Mouse (Mus musculus) intestine, postnatal 0 days (tissue): ENCODE data around the gene Ano8. TPM values are rescaled to one million over a fixed set of nuclear protein-coding genes. Genes with fewer than 3 reads are reported as not detected.
A peak's percentile ranks its signal among the peaks of the same experiment; 100 is the strongest.

ENCODE experiments used
- ATAC-seq: fragments of 200-750 bp; cut with Nextera tagmentation; 2 replicates; pipeline ENCODE4 v1.8.0; 2017; ENCODE audit warnings: mild to moderate bottlenecking, moderate TSS enrichment, moderate library complexity
- H3K27ac ChIP-seq: fragments of 300-500 bp; sonication (generic); 2 replicates; pipeline ENCODE4 v1.5.1; 2014; ENCODE audit warnings: mild to moderate bottlenecking, low read depth, low read length, moderate library complexity
- H3K27me3 ChIP-seq: fragments of 300-500 bp; sonication (generic); replicated peaks from 2 replicates; pipeline ENCODE4 v1.6.1; 2014; ENCODE audit warnings: low read length, mixed read lengths; ENCODE audit not compliant: control insufficient read depth, insufficient read depth
- H3K36me3 ChIP-seq: fragments of 300-500 bp; sonication (generic); 2 replicates; pipeline ENCODE4 v1.6.1; 2014; ENCODE audit warnings: mild to moderate bottlenecking, moderate library complexity; ENCODE audit not compliant: control insufficient read depth, insufficient read depth
- H3K4me1 ChIP-seq: fragments of 300-500 bp; sonication (generic); replicated peaks from 2 replicates; pipeline ENCODE4 v1.6.1; 2014; ENCODE audit warnings: antibody characterized with exemption, low read length, mixed read lengths; ENCODE audit not compliant: control insufficient read depth, insufficient read depth
- H3K4me2 ChIP-seq: fragments of 300-500 bp; sonication (generic); replicated peaks from 2 replicates; pipeline ENCODE4 v1.6.1; 2014; ENCODE audit warnings: low read depth, mild to moderate bottlenecking, moderate library complexity
- H3K4me3 ChIP-seq: fragments of 300-500 bp; sonication (generic); 2 replicates; pipeline ENCODE4 v1.5.1; 2014; ENCODE audit warnings: low read depth, low read length
- H3K9ac ChIP-seq: fragments of 300-500 bp; sonication (generic); 2 replicates; pipeline ENCODE4 v1.6.1; 2014; ENCODE audit warnings: mild to moderate bottlenecking, low read depth, low read length
- H3K9me3 ChIP-seq: fragments of 300-500 bp; sonication (generic); 2 replicates; pipeline ENCODE4 v1.6.1; 2016; ENCODE audit warnings: mixed run types; ENCODE audit not compliant: control insufficient read depth
- CTCF ChIP-seq: sonication (generic); IDR thresholded peaks from 2 replicates; pipeline ENCODE4 v1.5.1; 2016; ENCODE audit warnings: low read depth, mild to moderate bottlenecking, control low read depth, antibody characterized with exemption, moderate library complexity
- WGBS: fragments of 180-500 bp; shearing (Covaris S2); extraction: QIAGEN DNeasy Blood & Tissue Kit; methylation state at CpG from one replicate; pipeline ENCODE4 v1.1.7; 2014; 5-methylcytosine and 5-hydroxymethylcytosine counted together
- polyA plus RNA-seq: library from polyadenylated mRNA; unstranded; fragments of >200 nt; fragmentation: Nextera tagmentation; extraction: Ambion mirVana; gene quantifications from 2 replicates; pipeline ENCODE4 v1.2.1, GENCODE M21; 2015

Gene Ano8
- polyA plus RNA-seq, 1 experiment from 2014 or later = 0.74 TPM

- Histone ChIP-seq H3K27ac (no peak overlapping the region), H3K4me1 (peaks cover 3% of the 10 kb centered on the region; the same call in 1 of the 2 replicates), H3K36me3 (peaks cover 35% of the 10 kb centered on the region), H3K9ac (no peak overlapping the region), H3K4me3 (no peak overlapping the region), H3K27me3 (no peaks in the 10 kb centered on the region), H3K4me2 (no peak overlapping the region), H3K9me3 (no peaks in the 10 kb centered on the region)
- WGBS = 94% methylated on average over 18 of the region's 18 CpGs
- ATAC-seq = no peak
- no peak for TF ChIP-seq CTCF
These were observed 11.4 kb downstream of the Ano8 start for GRCm38 (mm10) chr8:71474344-71474743.

DNA sequence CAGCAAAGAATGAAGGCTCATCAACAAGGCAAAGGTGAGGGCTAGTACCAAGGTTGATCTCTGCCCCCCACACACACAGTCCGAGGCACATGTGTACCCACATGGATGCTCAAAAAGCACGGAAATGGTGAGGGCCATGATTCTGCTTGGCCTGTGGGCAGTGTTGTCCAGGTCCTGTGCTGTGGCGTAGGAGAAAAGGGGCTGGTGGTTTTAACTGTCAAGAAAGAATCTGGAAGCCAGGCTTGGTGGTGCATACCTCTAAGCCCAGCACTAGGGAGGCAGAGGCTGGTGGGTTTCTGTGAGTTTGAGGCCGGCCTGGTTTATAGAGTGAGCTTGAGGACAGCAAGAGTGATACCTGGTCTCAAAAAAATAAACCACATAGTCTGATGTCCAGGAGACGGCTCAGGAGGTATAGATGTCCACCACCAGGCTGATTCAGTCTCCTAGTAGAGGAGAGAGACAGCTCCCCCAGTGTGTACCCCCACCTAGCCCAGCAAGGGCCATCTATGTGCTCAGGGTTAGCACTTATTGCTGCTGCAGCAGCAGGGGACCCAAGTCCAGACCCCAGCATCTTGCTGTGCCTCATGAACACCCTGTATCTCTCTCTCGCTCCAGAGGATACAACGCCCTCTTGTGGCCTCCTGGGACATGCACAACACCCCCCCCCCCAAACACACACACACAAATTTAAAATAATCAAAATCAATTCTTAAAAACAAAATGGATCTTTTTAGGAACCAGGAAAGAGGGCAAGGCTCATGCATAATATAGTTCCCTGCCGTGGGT is 13.0 kb downstream of the Ano8 start:
- ATAC-seq = no peak
- Histone ChIP-seq H3K4me2 (no peak overlapping the region), H3K27me3 (no peaks in the 10 kb centered on the region), H3K4me3 (no peak overlapping the region), H3K4me1 (peaks cover 3% of the 10 kb centered on the region; the same call in 1 of the 2 replicates), H3K27ac (no peak overlapping the region), H3K9me3 (no peaks in the 10 kb centered on the region), H3K36me3 (peaks cover 31% of the 10 kb centered on the region), H3K9ac (no peak overlapping the region)
- 84% methylated on average over 8 of the region's 8 CpGs for WGBS
- TF ChIP-seq CTCF = peak; percentile 54

GRCm38 (mm10) chr8:71471861-71472260 is 13.9 kb downstream of the Ano8 start:
- Histone ChIP-seq H3K27ac (no peak overlapping the region), H3K9me3 (no peaks in the 10 kb centered on the region), H3K4me1 (peaks cover 3% of the 10 kb centered on the region; the same call in 1 of the 2 replicates), H3K36me3 (peaks cover 31% of the 10 kb centered on the region), H3K4me3 (no peak overlapping the region), H3K4me2 (no peak overlapping the region), H3K9ac (no peak overlapping the region), H3K27me3 (no peaks in the 10 kb centered on the region)
- TF ChIP-seq CTCF = no peak
- 95% methylated on average over 17 of the region's 17 CpGs for WGBS
- ATAC-seq = no peak

GRCm38 (mm10) chr8:71470913-71471255 is 14.9 kb downstream of the Ano8 start:
- H3K4me2 ChIP-seq = no peak overlapping the region
- WGBS = 73% methylated on average over 5 of the region's 5 CpGs
- TF ChIP-seq CTCF = no peak

DNA sequence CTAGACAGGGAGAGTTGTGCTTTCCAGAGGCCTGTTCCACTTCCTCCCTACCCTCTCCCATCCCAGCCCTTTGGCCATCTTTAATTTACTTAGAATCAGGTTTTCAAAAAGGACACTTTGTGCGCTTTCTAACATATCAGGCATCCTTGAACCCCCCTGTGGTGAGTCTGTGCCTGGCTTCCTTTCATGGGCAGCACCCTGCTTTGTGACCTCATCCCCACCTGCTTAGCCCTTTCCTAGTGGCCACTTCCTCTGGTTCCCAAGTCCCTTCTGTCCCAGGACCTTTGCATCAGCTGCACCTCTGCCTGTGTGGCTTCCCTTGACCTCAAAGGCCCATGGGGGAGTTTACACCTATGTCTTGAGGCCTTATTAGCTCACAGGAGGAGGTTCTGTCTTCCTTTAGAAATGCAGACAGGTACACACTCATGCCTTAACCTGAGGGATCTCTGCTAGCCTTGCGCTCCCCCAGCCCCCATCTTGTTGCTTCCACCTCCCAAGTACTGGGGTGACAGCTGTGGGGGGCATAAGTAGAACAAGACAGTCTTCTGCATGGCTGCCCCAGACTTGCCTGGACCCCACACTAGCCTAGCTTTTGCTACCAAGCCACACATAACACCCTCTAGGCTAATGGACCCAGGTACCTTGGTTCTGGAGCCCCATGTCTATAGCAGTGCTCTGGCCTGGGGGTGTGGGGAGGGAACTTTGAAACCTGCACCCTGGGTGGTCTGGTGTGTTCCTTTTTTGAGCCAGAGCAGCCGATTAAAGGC is 15.4 kb downstream of the Ano8 start:
- ATAC-seq = no peak
- no peaks in the 10 kb centered on the region for H3K27me3 ChIP-seq
- peaks cover 31% of the 10 kb centered on the region for H3K36me3 ChIP-seq
- no peaks in the 10 kb centered on the region for H3K9me3 ChIP-seq
- no peak for TF ChIP-seq CTCF
- peak overlapping the region; percentile 93 for H3K4me2 ChIP-seq
- H3K4me3 ChIP-seq = peak overlapping the region; percentile 69
- no peak overlapping the region for H3K9ac ChIP-seq
- no peak overlapping the region for H3K27ac ChIP-seq
- H3K4me1 ChIP-seq = peaks cover 3% of the 10 kb centered on the region; the same call in 1 of the 2 replicates
- 83% methylated on average over 3 of the region's 3 CpGs for WGBS

More at GRCm38 (mm10) chr8:71470913-71471255, 14.9 kb downstream of the Ano8 start:
- no peaks in the 10 kb centered on the region for H3K9me3 ChIP-seq
- no peak overlapping the region for H3K27ac ChIP-seq
- H3K4me3 ChIP-seq = no peak overlapping the region
- peaks cover 31% of the 10 kb centered on the region for H3K36me3 ChIP-seq
- ATAC-seq = no peak
- H3K27me3 ChIP-seq = no peaks in the 10 kb centered on the region
- no peak overlapping the region for H3K9ac ChIP-seq
- peaks cover 3% of the 10 kb centered on the region; the same call in 1 of the 2 replicates for H3K4me1 ChIP-seq

DNA sequence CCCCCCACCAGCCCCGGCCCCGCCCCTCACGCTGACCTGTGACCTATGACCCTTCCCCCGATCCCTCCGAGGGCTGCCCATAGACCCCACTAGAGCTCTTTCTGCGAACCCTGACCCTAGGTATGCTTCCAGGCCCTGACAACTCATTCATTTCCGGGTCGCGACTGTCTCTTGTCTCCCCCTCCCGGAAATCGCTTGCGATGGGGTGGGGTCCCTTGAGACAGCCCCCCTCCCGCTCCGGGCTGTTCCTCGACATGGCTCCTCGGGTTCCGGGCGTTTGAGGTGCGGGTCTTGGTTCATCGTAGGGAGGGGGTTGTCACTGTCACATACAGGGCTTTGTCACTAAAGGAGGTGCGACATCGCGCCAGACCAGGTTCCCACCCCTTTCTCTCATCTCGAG is 16.4 kb downstream of the Ano8 start:
- Histone ChIP-seq H3K4me2 (peak overlapping the region; percentile 93), H3K4me3 (peak overlapping the region; percentile 69), H3K9ac (peak overlapping the region; percentile 60), H3K36me3 (peaks cover 27% of the 10 kb centered on the region), H3K9me3 (no peaks in the 10 kb centered on the region), H3K4me1 (peaks cover 3% of the 10 kb centered on the region; the same call in 1 of the 2 replicates), H3K27ac (peak overlapping the region; percentile 65; the same call in 1 of the 2 replicates), H3K27me3 (no peaks in the 10 kb centered on the region)
- no peak for TF ChIP-seq CTCF
- ATAC-seq = no peak; the same call in 1 of the 2 replicates
- under 1% methylated on average over 24 of the region's 24 CpGs for WGBS
